Mouse (Mus musculus): Measurements from ENCODE around the gene 2210011C24Rik.
A peak's percentile ranks its signal among the peaks of the same experiment; 100 is the strongest.

2210011C24Rik gene

GRCm38 (mm10) chr8:83980250-83980649 lies 31.7 kb downstream of the 2210011C24Rik start:
- H3K4me1 ChIP-seq (replicated peaks; ENCODE audit: low read depth, low read length), result peaks cover 17% of the 10 kb centered on the region

DNA sequence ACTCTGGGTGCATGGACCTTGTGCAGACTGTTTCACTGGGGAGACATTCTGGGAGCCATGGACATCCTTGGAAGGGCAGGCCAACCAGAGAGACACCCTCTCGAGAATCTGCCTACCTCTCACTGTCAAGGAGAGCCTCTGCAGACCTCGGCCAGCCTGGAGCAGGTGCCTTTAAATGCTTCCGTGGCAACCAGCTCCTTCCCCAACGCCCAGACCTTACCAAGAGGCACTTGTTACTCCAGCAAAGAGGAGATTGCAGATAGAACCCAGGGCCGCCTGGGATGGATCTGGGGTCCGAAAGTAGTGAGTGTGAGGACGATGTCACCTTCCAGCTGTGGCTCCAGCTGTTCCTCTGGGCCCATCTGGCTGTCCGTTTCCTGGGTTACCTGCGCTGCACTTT lies 33.8 kb downstream of the 2210011C24Rik start:
- no peak for TF ChIP-seq NANOG (IDR thresholded peaks at IDR 0.05; ENCODE audit: borderline replicate concordance, low read length)
- no peak for TF ChIP-seq CTCF (conservative IDR thresholded peaks at IDR 0.05; ENCODE audit: low read length)
- no peak for TF ChIP-seq POU5F1 (IDR thresholded peaks at IDR 0.05; ENCODE audit: borderline replicate concordance, low read length)
- no peaks in the 10 kb centered on the region for H3K9me3 ChIP-seq (ENCODE audit: low read length)
- H3K4me1 ChIP-seq (replicated peaks; ENCODE audit: low read depth, low read length), result peaks cover 33% of the 10 kb centered on the region
- H3K36me3 ChIP-seq (ENCODE audit: insufficient read depth, low read length), result peaks cover 34% of the 10 kb centered on the region
- no peaks in the 10 kb centered on the region for H3K27me3 ChIP-seq (ENCODE audit: insufficient read depth, low read length)
- no peak overlapping the region for H3K4me3 ChIP-seq (replicated peaks; ENCODE audit: low read length)

More at GRCm38 (mm10) chr8:83980250-83980649, 31.7 kb downstream of the 2210011C24Rik start:
- Histone ChIP-seq H3K27me3 (ENCODE audit: insufficient read depth, low read length) (no peaks in the 10 kb centered on the region), H3K4me3 (replicated peaks; ENCODE audit: low read length) (no peak overlapping the region), H3K36me3 (ENCODE audit: insufficient read depth, low read length) (peaks cover 51% of the 10 kb centered on the region), H3K9me3 (ENCODE audit: low read length) (no peaks in the 10 kb centered on the region)
- TF ChIP-seq CTCF (conservative IDR thresholded peaks at IDR 0.05; ENCODE audit: low read length) (no peak), NANOG (IDR thresholded peaks at IDR 0.05; ENCODE audit: borderline replicate concordance, low read length) (no peak)

DNA sequence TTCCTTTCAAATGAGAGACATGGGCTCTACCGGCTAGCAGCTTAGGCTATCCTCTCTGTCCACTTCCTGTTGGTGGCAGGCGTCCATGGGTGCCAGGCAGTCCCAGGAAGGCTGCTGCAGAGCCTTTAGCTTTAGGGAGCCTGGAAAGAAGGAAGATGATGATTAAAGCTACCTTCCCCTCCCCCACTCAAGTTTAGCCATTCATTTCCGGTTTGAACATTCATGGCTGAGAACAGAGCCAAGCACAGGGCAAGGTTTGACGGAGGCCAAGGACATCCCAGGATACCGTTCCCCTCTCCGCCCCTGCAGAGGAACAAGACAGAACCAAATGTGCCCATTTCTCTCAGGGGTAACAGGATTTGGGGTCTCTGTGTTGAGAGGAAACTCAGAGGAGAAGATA lies 34.3 kb downstream of the 2210011C24Rik start:
- Histone ChIP-seq H3K36me3 (ENCODE audit: insufficient read depth, low read length) (peaks cover 33% of the 10 kb centered on the region), H3K9me3 (ENCODE audit: low read length) (no peaks in the 10 kb centered on the region), H3K4me1 (replicated peaks; ENCODE audit: low read depth, low read length) (peaks cover 33% of the 10 kb centered on the region), H3K4me3 (replicated peaks; ENCODE audit: low read length) (no peak overlapping the region), H3K27me3 (ENCODE audit: insufficient read depth, low read length) (no peaks in the 10 kb centered on the region)
- TF ChIP-seq CTCF (conservative IDR thresholded peaks at IDR 0.05; ENCODE audit: low read length), result no peak
- TF ChIP-seq NANOG (IDR thresholded peaks at IDR 0.05; ENCODE audit: borderline replicate concordance, low read length), result no peak

DNA sequence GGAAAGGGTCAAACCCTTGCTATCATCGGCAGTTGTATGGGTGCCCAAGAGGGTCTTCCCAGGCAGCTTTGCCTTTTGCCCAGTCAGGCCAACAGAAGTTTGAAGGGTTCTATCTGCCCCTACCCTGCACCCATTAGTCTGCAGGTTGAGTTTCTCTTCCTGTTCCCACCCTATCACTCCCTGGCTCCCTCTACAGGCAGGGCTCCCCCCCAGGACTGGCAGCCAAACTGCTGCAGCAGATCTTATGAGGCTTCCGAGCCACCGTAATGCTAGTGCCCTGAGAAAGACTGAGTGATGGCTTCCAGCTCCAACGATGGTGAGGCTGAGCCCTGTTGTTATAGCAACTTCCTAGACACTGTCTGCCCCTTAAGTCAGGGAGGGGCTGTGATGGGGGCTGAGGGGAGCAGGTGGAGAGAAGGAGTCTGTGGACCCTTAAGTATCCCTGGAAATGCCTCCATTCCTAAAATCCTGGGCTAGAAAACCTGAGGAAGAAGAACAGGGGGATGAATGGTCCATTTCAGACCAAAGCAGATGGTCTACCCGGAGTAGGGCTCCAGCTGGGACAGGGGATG lies 35.1 kb downstream of the 2210011C24Rik start:
- Histone ChIP-seq H3K4me1 (replicated peaks; ENCODE audit: low read depth, low read length) (peaks cover 35% of the 10 kb centered on the region), H3K9me3 (ENCODE audit: low read length) (no peaks in the 10 kb centered on the region), H3K36me3 (ENCODE audit: insufficient read depth, low read length) (peaks cover 28% of the 10 kb centered on the region), H3K4me3 (replicated peaks; ENCODE audit: low read length) (no peak overlapping the region), H3K27me3 (ENCODE audit: insufficient read depth, low read length) (no peaks in the 10 kb centered on the region)
- peak; percentile 18; the same call in 1 of the 2 replicates for TF ChIP-seq CTCF (conservative IDR thresholded peaks at IDR 0.05; ENCODE audit: low read length)
- no peak for TF ChIP-seq NANOG (IDR thresholded peaks at IDR 0.05; ENCODE audit: borderline replicate concordance, low read length)

- H3K4me1 ChIP-seq (replicated peaks; ENCODE audit: low read depth, low read length), result peaks cover 42% of the 10 kb centered on the region
Observed at GRCm38 (mm10) chr8:83976101-83976630, 35.8 kb downstream of the 2210011C24Rik start.

GRCm38 (mm10) chr8:83974521-83974920 lies 37.5 kb downstream of the 2210011C24Rik start:
- Histone ChIP-seq H3K9me3 (ENCODE audit: low read length) (no peaks in the 10 kb centered on the region), H3K36me3 (ENCODE audit: insufficient read depth, low read length) (peaks cover 16% of the 10 kb centered on the region), H3K27me3 (ENCODE audit: insufficient read depth, low read length) (no peaks in the 10 kb centered on the region), H3K4me3 (replicated peaks; ENCODE audit: low read length) (no peak overlapping the region), H3K4me1 (replicated peaks; ENCODE audit: low read depth, low read length) (peaks cover 43% of the 10 kb centered on the region)
- TF ChIP-seq POU5F1 (IDR thresholded peaks at IDR 0.05; ENCODE audit: borderline replicate concordance, low read length) (no peak), NANOG (IDR thresholded peaks at IDR 0.05; ENCODE audit: borderline replicate concordance, low read length) (no peak), CTCF (conservative IDR thresholded peaks at IDR 0.05; ENCODE audit: low read length) (no peak)

More at GRCm38 (mm10) chr8:83976101-83976630, 35.8 kb downstream of the 2210011C24Rik start:
- TF ChIP-seq CTCF (conservative IDR thresholded peaks at IDR 0.05; ENCODE audit: low read length), result peak; percentile 25; the same call in 1 of the 2 replicates
- no peak for TF ChIP-seq NANOG (IDR thresholded peaks at IDR 0.05; ENCODE audit: borderline replicate concordance, low read length)
- TF ChIP-seq POU5F1 (IDR thresholded peaks at IDR 0.05; ENCODE audit: borderline replicate concordance, low read length), result no peak
- Histone ChIP-seq H3K4me3 (replicated peaks; ENCODE audit: low read length) (no peak overlapping the region), H3K36me3 (ENCODE audit: insufficient read depth, low read length) (peaks cover 24% of the 10 kb centered on the region), H3K9me3 (ENCODE audit: low read length) (no peaks in the 10 kb centered on the region), H3K27me3 (ENCODE audit: insufficient read depth, low read length) (no peaks in the 10 kb centered on the region)

DNA sequence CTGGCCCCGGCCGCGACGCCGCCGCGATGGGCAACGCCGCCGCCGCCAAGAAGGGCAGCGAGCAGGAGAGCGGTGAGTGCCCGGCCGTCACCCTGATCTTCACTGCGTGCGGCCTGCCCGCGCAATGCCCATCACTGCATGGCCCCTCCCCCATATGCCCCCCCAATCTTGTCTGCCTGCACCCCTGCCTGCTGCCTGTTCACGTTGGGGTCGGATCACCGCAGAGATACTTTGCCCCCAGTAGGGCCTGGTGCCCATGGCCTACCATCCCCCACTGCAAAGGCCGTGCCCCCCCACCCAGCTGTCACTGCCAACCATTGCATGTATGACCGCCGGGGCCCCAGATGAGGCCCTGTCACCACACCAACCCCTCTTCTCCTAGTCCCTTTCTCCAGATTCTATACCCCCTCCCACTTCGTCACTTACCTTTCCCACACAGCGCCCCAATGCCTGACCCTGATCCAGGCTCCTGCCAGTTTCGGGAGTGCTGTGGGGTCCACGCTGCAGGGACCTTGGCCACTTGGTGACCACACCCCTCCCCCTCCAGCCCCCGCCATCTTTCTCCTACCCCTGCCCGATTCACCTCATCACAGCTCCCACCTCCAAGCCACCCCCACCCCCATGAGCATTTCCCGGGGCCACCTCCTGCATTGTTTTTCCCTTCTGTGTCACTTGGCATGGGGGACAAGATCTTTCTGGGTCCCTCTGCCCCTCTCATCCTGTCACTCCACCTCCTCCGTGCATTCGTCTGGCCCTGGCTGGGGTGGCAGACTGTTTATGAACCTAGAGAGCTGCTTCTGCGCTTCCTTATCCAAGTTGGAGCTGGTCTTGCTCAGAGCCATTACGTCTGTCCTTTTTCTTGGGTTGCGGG lies 38.6 kb downstream of the 2210011C24Rik start:
- H3K9me3 ChIP-seq (ENCODE audit: low read length), result no peaks in the 10 kb centered on the region
- TF ChIP-seq POU5F1 (IDR thresholded peaks at IDR 0.05; ENCODE audit: borderline replicate concordance, low read length) (no peak), NANOG (IDR thresholded peaks at IDR 0.05; ENCODE audit: borderline replicate concordance, low read length) (no peak), CTCF (conservative IDR thresholded peaks at IDR 0.05; ENCODE audit: low read length) (no peak)
- H3K4me1 ChIP-seq (replicated peaks; ENCODE audit: low read depth, low read length), result peaks cover 43% of the 10 kb centered on the region
- peaks cover 22% of the 10 kb centered on the region for H3K36me3 ChIP-seq (ENCODE audit: insufficient read depth, low read length)
- H3K4me3 ChIP-seq (replicated peaks; ENCODE audit: low read length), result peak overlapping the region; percentile 90
- H3K27me3 ChIP-seq (ENCODE audit: insufficient read depth, low read length), result no peaks in the 10 kb centered on the region
